Mouse (Mus musculus): ENCODE data around the gene Krt2.

Gene Krt2

GRCm38 (mm10) chr15:101817875-101818274, at the start of gene Krt2:
Krt2 (minus strand) TSS chr15:101818169.
- in situ Hi-C loops (cut with MboI, MseI): no loop called here

GRCm38 (mm10) chr15:101866754-101867153, 48.8 kb upstream of the Krt2 start:
- in situ Hi-C loops (cut with MboI, MseI): no loop called here

- in situ Hi-C loops (cut with MboI, MseI): no loop called here
Observed at GRCm38 (mm10) chr15:101860421-101861130, 42.6 kb upstream of the Krt2 start.

- in situ Hi-C loops (cut with MboI, MseI): no loop called here
Observed at GRCm38 (mm10) chr15:101859735-101860170, 41.8 kb upstream of the Krt2 start.

GRCm38 (mm10) chr15:101858673-101859425, 40.9 kb upstream of the Krt2 start:
- in situ Hi-C loops (cut with MboI, MseI): no loop called here

- in situ Hi-C loops (cut with MboI, MseI): no loop called here
Observed at GRCm38 (mm10) chr15:101856696-101857095, 38.7 kb upstream of the Krt2 start.

- in situ Hi-C loops (cut with MboI, MseI): no loop called here
Observed at GRCm38 (mm10) chr15:101855732-101856131, 37.8 kb upstream of the Krt2 start.

- in situ Hi-C loops (cut with MboI, MseI): no loop called here
Observed at GRCm38 (mm10) chr15:101854294-101854693, 36.3 kb upstream of the Krt2 start.

GRCm38 (mm10) chr15:101852571-101852970, 34.6 kb upstream of the Krt2 start:
- in situ Hi-C loops (cut with MboI, MseI): no loop called here

- in situ Hi-C loops (cut with MboI, MseI): no loop called here
Observed at GRCm38 (mm10) chr15:101850694-101851093, 32.7 kb upstream of the Krt2 start, which contains the start of gene Krt1. Krt1 (minus strand) TSS chr15:101850794.

- in situ Hi-C loops (cut with MboI, MseI): no loop called here
Observed at GRCm38 (mm10) chr15:101845971-101846403, 28.0 kb upstream of the Krt2 start.

GRCm38 (mm10) chr15:101843192-101843591, 25.2 kb upstream of the Krt2 start:
- in situ Hi-C loops (cut with MboI, MseI): no loop called here

- in situ Hi-C loops (cut with MboI, MseI): no loop called here
Observed at GRCm38 (mm10) chr15:101834784-101835328, 16.9 kb upstream of the Krt2 start.

GRCm38 (mm10) chr15:101833131-101833530, 15.2 kb upstream of the Krt2 start:
- in situ Hi-C loops (cut with MboI, MseI): no loop called here

GRCm38 (mm10) chr15:101829441-101829840, 11.5 kb upstream of the Krt2 start:
- in situ Hi-C loops (cut with MboI, MseI): no loop called here

- in situ Hi-C loops (cut with MboI, MseI): no loop called here
Observed at GRCm38 (mm10) chr15:101821786-101822185, 3.8 kb upstream of the Krt2 start.

GRCm38 (mm10) chr15:101803052-101803822, 14.7 kb downstream of the Krt2 start:
- in situ Hi-C loops (cut with MboI, MseI): no loop called here

- in situ Hi-C loops (cut with MboI, MseI): no loop called here
Observed at GRCm38 (mm10) chr15:101802296-101802835, 15.6 kb downstream of the Krt2 start, which contains the start of gene Krt73. Krt73 (minus strand) TSS chr15:101802346.

- in situ Hi-C loops (cut with MboI, MseI): no loop called here
Observed at GRCm38 (mm10) chr15:101790867-101791266, 27.1 kb downstream of the Krt2 start.

GRCm38 (mm10) chr15:101786360-101786759, 31.6 kb downstream of the Krt2 start, which contains the start of gene Krt72:
Krt72 (minus strand) TSS chr15:101786460.
- in situ Hi-C loops (cut with MboI, MseI): no loop called here

- in situ Hi-C loops (cut with MboI, MseI): no loop called here
Observed at GRCm38 (mm10) chr15:101773420-101773819, 44.5 kb downstream of the Krt2 start.

Data from T-helper 1 cell (primary cell).